Mouse (Mus musculus) Patski (cell line): ENCODE results near the gene Spata46. TPM values are rescaled to one million over a fixed set of nuclear protein-coding genes. Genes with fewer than 3 reads are reported as not detected.

Source experiments
- ATAC-seq: fragments of 100-300 bp; one replicate; pipeline ENCODE4 v1.8.0; 2021
- CTCF ChIA-PET: fragments of 350-600 bp; sonication (Branson Sonifier 250); formaldehyde crosslinking; loops from one replicate; lab custom pipeline; 2022; ENCODE audit warnings: inconsistent platforms; lab: Charles Lee
- POLR2A ChIA-PET: fragments of 350-600 bp; sonication (Branson Sonifier 250); formaldehyde crosslinking; loops from one replicate; lab custom pipeline; 2022; ENCODE audit warnings: antibody characterized with exemption, inconsistent platforms; lab: Charles Lee
- DNase-seq: peaks from one replicate; pipeline ENCODE4 v3.0.0-alpha.2; 2011; ENCODE audit warnings: low read depth, low spot score
- H3K27me3 ChIP-seq: fragments of 371-371 bp; one replicate; pipeline ENCODE4 v1.5.1; 2021
- CTCF ChIP-seq: fragments of 100-300 bp; IDR thresholded peaks from one replicate; pipeline ENCODE4 v1.5.1; 2021
- in situ Hi-C: fragments of 300-500 bp; cut with MboI; formaldehyde crosslinking; loops from 3 replicates; pipeline ENCODE4 v1.11.1; 2018; ENCODE audit warnings: low pct_unique_long_range_greater_than_20kb, mixed read lengths
- polyA plus RNA-seq: library from polyadenylated mRNA; unstranded; gene quantifications from one replicate; pipeline ENCODE4 v1.2.3, GENCODE M21; 2021

Spata46 gene
- polyA plus RNA-seq, 1 experiment from 2014 or later: 0.36 TPM

- POLR2A ChIA-PET: no interaction called here
- in situ Hi-C loops: no loop called here
Measured at GRCm38 (mm10) chr1:170339943-170340342, 31.3 kb downstream of the Spata46 start.

GRCm38 (mm10) chr1:170343081-170343480, 34.5 kb downstream of the Spata46 start:
- ATAC-seq (no peak), DNase-seq (no peak)
- no peaks in the 10 kb centered on the region for H3K27me3 ChIP-seq
- no peak for TF ChIP-seq CTCF
- in situ Hi-C loops: no loop called here
- ChIA-PET CTCF (no interaction called here), POLR2A (no interaction called here)

More at GRCm38 (mm10) chr1:170339943-170340342, 31.3 kb downstream of the Spata46 start:
- no peaks in the 10 kb centered on the region for H3K27me3 ChIP-seq
- TF ChIP-seq CTCF: no peak
- DNase-seq: no peak
- no peak for ATAC-seq
- CTCF ChIA-PET: no interaction called here

- no peak for DNase-seq
- in situ Hi-C loops: no loop called here
- POLR2A ChIA-PET: interaction anchor here (0.7 kb wide), 1 partner anchor 1093 kb away, joined by 4 read pairs; no protein-coding TSS in a partner anchor
- H3K27me3 ChIP-seq: no peaks in the 10 kb centered on the region
- CTCF ChIA-PET: no interaction called here
- no peak for TF ChIP-seq CTCF
- ATAC-seq: no peak
Measured at GRCm38 (mm10) chr1:170343906-170344305, 35.3 kb downstream of the Spata46 start.

- ATAC-seq (no peak), DNase-seq (no peak)
- ChIA-PET POLR2A (no interaction called here), CTCF (interaction anchor here (0.8 to 0.9 kb wide), 2 partner anchors 19 to 38 kb away, joined by 3 read pairs; no protein-coding TSS in a partner anchor)
- no peaks in the 10 kb centered on the region for H3K27me3 ChIP-seq
- in situ Hi-C loops: no loop called here
- no peak for TF ChIP-seq CTCF
Measured at GRCm38 (mm10) chr1:170346266-170346665, 37.7 kb downstream of the Spata46 start.

- ChIA-PET CTCF (interaction anchor here (1.6 to 1.7 kb wide), 2 partner anchors 12 to 262 kb away, joined by 3 to 5 read pairs; no protein-coding TSS in a partner anchor), POLR2A (no interaction called here)
- in situ Hi-C loops: no loop called here
- no peak for ATAC-seq
- DNase-seq: no peak
- TF ChIP-seq CTCF: no peak
- no peaks in the 10 kb centered on the region for H3K27me3 ChIP-seq
Measured at GRCm38 (mm10) chr1:170351080-170351479, 42.5 kb downstream of the Spata46 start.

- POLR2A ChIA-PET: no interaction called here
- ATAC-seq (no peak), DNase-seq (no peak)
- in situ Hi-C loops: no loop called here
- no peaks in the 10 kb centered on the region for H3K27me3 ChIP-seq
- TF ChIP-seq CTCF: no peak
- CTCF ChIA-PET: no interaction called here
Measured at GRCm38 (mm10) chr1:170353335-170353734, 44.7 kb downstream of the Spata46 start.

GRCm38 (mm10) chr1:170360183-170360915, 51.7 kb downstream of the Spata46 start:
- ATAC-seq (no peak), DNase-seq (no peak)
- in situ Hi-C loops: no loop called here
- TF ChIP-seq CTCF: no peak
- ChIA-PET CTCF (no interaction called here), POLR2A (no interaction called here)
- no peaks in the 10 kb centered on the region for H3K27me3 ChIP-seq

Other genes starting within 250 kb of the Spata46 start
- gene Ddr2, start 198.0 kb upstream of the Spata46 start, polyA plus RNA-seq: 0.32 TPM
- 75.2 TPM for gene Uap1, start 133.8 kb upstream of the Spata46 start, polyA plus RNA-seq
- 47.4 TPM for gene Uhmk1, start 93.4 kb upstream of the Spata46 start, polyA plus RNA-seq
- gene Sh2d1b2, start 76.1 kb upstream of the Spata46 start, polyA plus RNA-seq: not detected
- gene Sh2d1b1, start 31.5 kb upstream of the Spata46 start, polyA plus RNA-seq: 0.09 TPM
- 4.0 TPM for gene Gm7694, start 2.5 kb upstream of the Spata46 start, polyA plus RNA-seq